Mouse (Mus musculus) brain, embryonic 18.5 days (tissue): ENCODE results near the gene Dclre1a.

ENCODE experiments used
- DNase-seq: peaks from one replicate; pipeline ENCODE4 v3.0.0-alpha.2; 2012; ENCODE audit warnings: low read depth, low spot score

Dclre1a gene

GRCm38 (mm10) chr19:56547456-56548229, at the start of gene Dclre1a:
Dclre1a (minus strand) TSS chr19:56548222.
- DNase-seq, result no peak

GRCm38 (mm10) chr19:56592472-56592871, 44.5 kb upstream of the Dclre1a start:
- DNase-seq, result no peak

GRCm38 (mm10) chr19:56590250-56590649, 42.2 kb upstream of the Dclre1a start:
- no peak for DNase-seq

GRCm38 (mm10) chr19:56589455-56589854, 41.4 kb upstream of the Dclre1a start:
- DNase-seq, result no peak

GRCm38 (mm10) chr19:56589008-56589407, 41.0 kb upstream of the Dclre1a start:
- DNase-seq, result no peak

- no peak for DNase-seq
Observed at GRCm38 (mm10) chr19:56588205-56588626, 40.2 kb upstream of the Dclre1a start.

- no peak for DNase-seq
Observed at GRCm38 (mm10) chr19:56586320-56586719, 38.3 kb upstream of the Dclre1a start.

- DNase-seq, result no peak
Observed at GRCm38 (mm10) chr19:56584288-56584687, 36.3 kb upstream of the Dclre1a start.

- DNase-seq, result no peak
Observed at GRCm38 (mm10) chr19:56583785-56584184, 35.8 kb upstream of the Dclre1a start.

GRCm38 (mm10) chr19:56581981-56582380, 34.0 kb upstream of the Dclre1a start:
- DNase-seq, result no peak

- no peak for DNase-seq
Observed at GRCm38 (mm10) chr19:56577801-56578200, 29.8 kb upstream of the Dclre1a start.

GRCm38 (mm10) chr19:56573184-56573583, 25.2 kb upstream of the Dclre1a start:
- no peak for DNase-seq

- no peak for DNase-seq
Observed at GRCm38 (mm10) chr19:56571913-56572312, 23.9 kb upstream of the Dclre1a start.

GRCm38 (mm10) chr19:56571234-56571633, 23.2 kb upstream of the Dclre1a start:
- DNase-seq, result no peak

GRCm38 (mm10) chr19:56570781-56571180, 22.8 kb upstream of the Dclre1a start:
- DNase-seq, result no peak

- no peak for DNase-seq
Observed at GRCm38 (mm10) chr19:56566940-56567339, 18.9 kb upstream of the Dclre1a start.

- DNase-seq, result no peak
Observed at GRCm38 (mm10) chr19:56566041-56566440, 18.0 kb upstream of the Dclre1a start.

GRCm38 (mm10) chr19:56565358-56565757, 17.3 kb upstream of the Dclre1a start:
- no peak for DNase-seq

GRCm38 (mm10) chr19:56563469-56563868, 15.4 kb upstream of the Dclre1a start:
- no peak for DNase-seq

GRCm38 (mm10) chr19:56562433-56563138, 14.6 kb upstream of the Dclre1a start:
- no peak for DNase-seq

- DNase-seq, result no peak
Observed at GRCm38 (mm10) chr19:56555972-56556371, 8.0 kb upstream of the Dclre1a start.

GRCm38 (mm10) chr19:56553177-56553576, 5.2 kb upstream of the Dclre1a start:
- no peak for DNase-seq
